Mouse (Mus musculus): Measurements from ENCODE around the gene Smc1b. TPM values are rescaled to one million over a fixed set of nuclear protein-coding genes. Genes with fewer than 3 reads are reported as not detected.

The Smc1b gene
- polyA plus RNA-seq, 1 experiment from 2014 or later, result 0.04 TPM

GRCm38 (mm10) chr15:85027740-85028139, 104.0 kb downstream of the Smc1b start:
- no peak overlapping the region for H3K4me2 ChIP-seq
- H3K4me1 ChIP-seq (replicated peaks; ENCODE audit: control insufficient read depth, insufficient read depth, low read length), result no peaks in the 10 kb centered on the region
- no peak overlapping the region for H3K27ac ChIP-seq (ENCODE audit: low read depth, low read length)
- no peak for DNase-seq (ENCODE audit: low spot score)
- no peak overlapping the region for H3K9ac ChIP-seq (ENCODE audit: low read depth, low read length)
- no peaks in the 10 kb centered on the region for H3K27me3 ChIP-seq (replicated peaks; ENCODE audit: control insufficient read depth, insufficient read depth, low read length)
- H3K9me3 ChIP-seq (ENCODE audit: control insufficient read depth, low read length), result no peaks in the 10 kb centered on the region
- H3K36me3 ChIP-seq (ENCODE audit: control insufficient read depth, insufficient read depth, low read length), result no peaks in the 10 kb centered on the region
- ATAC-seq (replicated peaks; ENCODE audit: low FRiP score), result no peak
- WGBS, result 60% methylated on average over 4 of the region's 4 CpGs
- no peak overlapping the region for H3K4me3 ChIP-seq (ENCODE audit: low read depth, low read length)

- Histone ChIP-seq H3K4me2 (no peak overlapping the region), H3K27me3 (replicated peaks; ENCODE audit: control insufficient read depth, insufficient read depth, low read length) (no peaks in the 10 kb centered on the region), H3K4me3 (ENCODE audit: low read depth, low read length) (no peak overlapping the region), H3K9ac (ENCODE audit: low read depth, low read length) (no peak overlapping the region), H3K9me3 (ENCODE audit: control insufficient read depth, low read length) (no peaks in the 10 kb centered on the region), H3K4me1 (replicated peaks; ENCODE audit: control insufficient read depth, insufficient read depth, low read length) (no peaks in the 10 kb centered on the region), H3K36me3 (ENCODE audit: control insufficient read depth, insufficient read depth, low read length) (no peaks in the 10 kb centered on the region), H3K27ac (ENCODE audit: low read depth, low read length) (no peak overlapping the region)
- 68% methylated on average over 4 of the region's 4 CpGs for WGBS
- no peak for ATAC-seq (replicated peaks; ENCODE audit: low FRiP score)
- DNase-seq (ENCODE audit: low spot score), result no peak
Observed at GRCm38 (mm10) chr15:85026197-85026596, 105.6 kb downstream of the Smc1b start.

- Histone ChIP-seq H3K9me3 (ENCODE audit: control insufficient read depth, low read length) (no peaks in the 10 kb centered on the region), H3K4me3 (ENCODE audit: low read depth, low read length) (no peak overlapping the region), H3K9ac (ENCODE audit: low read depth, low read length) (no peak overlapping the region), H3K36me3 (ENCODE audit: control insufficient read depth, insufficient read depth, low read length) (no peaks in the 10 kb centered on the region), H3K4me1 (replicated peaks; ENCODE audit: control insufficient read depth, insufficient read depth, low read length) (no peaks in the 10 kb centered on the region), H3K4me2 (no peak overlapping the region), H3K27me3 (replicated peaks; ENCODE audit: control insufficient read depth, insufficient read depth, low read length) (peaks cover 4% of the 10 kb centered on the region; the same call in 1 of the 2 replicates), H3K27ac (ENCODE audit: low read depth, low read length) (no peak overlapping the region)
- WGBS, result 68% methylated on average over 4 of the region's 4 CpGs
- ATAC-seq (replicated peaks; ENCODE audit: low FRiP score) (no peak), DNase-seq (ENCODE audit: low spot score) (no peak)
Observed at GRCm38 (mm10) chr15:85022211-85022610, 109.6 kb downstream of the Smc1b start.

- H3K4me1 ChIP-seq (replicated peaks; ENCODE audit: control insufficient read depth, insufficient read depth, low read length), result no peaks in the 10 kb centered on the region
- no peak within 1 kb of the TSS for H3K27ac ChIP-seq (ENCODE audit: low read depth, low read length)
- H3K36me3 ChIP-seq (ENCODE audit: control insufficient read depth, insufficient read depth, low read length), result no peaks in the 10 kb centered on the region
- ATAC-seq (replicated peaks; ENCODE audit: low FRiP score), result 0 out of 2 replicates have a peak, but pooled peaks have one; percentile 47
- H3K4me3 ChIP-seq (ENCODE audit: low read depth, low read length), result no peak within 1 kb of the TSS
- 0 out of 2 replicates have a peak within 1 kb of the TSS, but pooled peaks have one; percentile 10 for H3K4me2 ChIP-seq
- H3K9ac ChIP-seq (ENCODE audit: low read depth, low read length), result no peak within 1 kb of the TSS
- H3K27me3 ChIP-seq (replicated peaks; ENCODE audit: control insufficient read depth, insufficient read depth, low read length), result peaks cover 10% of the 10 kb centered on the region; the same call in 1 of the 2 replicates
- 12% methylated on average over 21 of the region's 21 CpGs for WGBS
- no peak for DNase-seq (ENCODE audit: low spot score)
- no peaks in the 10 kb centered on the region for H3K9me3 ChIP-seq (ENCODE audit: control insufficient read depth, low read length)
Observed at GRCm38 (mm10) chr15:85016951-85017664, 114.7 kb downstream of the Smc1b start, which contains the start of gene Upk3a. Upk3a (plus strand) TSS chr15:85017141.

- ATAC-seq (replicated peaks; ENCODE audit: low FRiP score) (no peak), DNase-seq (ENCODE audit: low spot score) (no peak)
- Histone ChIP-seq H3K9me3 (ENCODE audit: control insufficient read depth, low read length) (no peaks in the 10 kb centered on the region), H3K4me2 (no peak overlapping the region), H3K27ac (ENCODE audit: low read depth, low read length) (no peak overlapping the region), H3K36me3 (ENCODE audit: control insufficient read depth, insufficient read depth, low read length) (no peaks in the 10 kb centered on the region), H3K27me3 (replicated peaks; ENCODE audit: control insufficient read depth, insufficient read depth, low read length) (peaks cover 10% of the 10 kb centered on the region; the same call in 1 of the 2 replicates), H3K4me1 (replicated peaks; ENCODE audit: control insufficient read depth, insufficient read depth, low read length) (no peaks in the 10 kb centered on the region), H3K4me3 (ENCODE audit: low read depth, low read length) (no peak overlapping the region), H3K9ac (ENCODE audit: low read depth, low read length) (no peak overlapping the region)
- 83% methylated on average over 11 of the region's 11 CpGs for WGBS
Observed at GRCm38 (mm10) chr15:85015771-85016170, 116.0 kb downstream of the Smc1b start.

Other genes with a start within 250 kb of the Smc1b start
- 1.2 and 1.8 TPM in 2 replicates for gene Gm29666, start 211.9 kb downstream of the Smc1b start, polyA plus RNA-seq (2014; fragmentation: Nextera tagmentation; extraction: Ambion mirVana)
- gene Nup50, start 208.6 kb downstream of the Smc1b start, polyA plus RNA-seq (2014; fragmentation: Nextera tagmentation; extraction: Ambion mirVana), result 56.7 and 57.3 TPM in 2 replicates
- 4.6 and 5.5 TPM in 2 replicates for gene 5031439G07Rik, start 143.4 kb downstream of the Smc1b start, polyA plus RNA-seq (2014; fragmentation: Nextera tagmentation; extraction: Ambion mirVana)
- not detected in 2 replicates for gene Upk3a, start 114.8 kb downstream of the Smc1b start, polyA plus RNA-seq (2014; fragmentation: Nextera tagmentation; extraction: Ambion mirVana)
- gene Fam118a, start 103.0 kb downstream of the Smc1b start, polyA plus RNA-seq (2014; fragmentation: Nextera tagmentation; extraction: Ambion mirVana), result 17.0 and 19.6 TPM in 2 replicates
- 0.15 and 0.25 TPM in 2 replicates for gene Ribc2, start 114 bp upstream of the Smc1b start, polyA plus RNA-seq (2014; fragmentation: Nextera tagmentation; extraction: Ambion mirVana)
- 57.6 and 60.2 TPM in 2 replicates for gene Fbln1, start 74.0 kb upstream of the Smc1b start, polyA plus RNA-seq (2014; fragmentation: Nextera tagmentation; extraction: Ambion mirVana)
- gene Atxn10, start 204.3 kb upstream of the Smc1b start, polyA plus RNA-seq (2014; fragmentation: Nextera tagmentation; extraction: Ambion mirVana), result 196 and 215 TPM in 2 replicates